Mouse (Mus musculus) testis, adult 2 months (tissue): Measurements from ENCODE around the gene Nup214. TPM values are rescaled to one million over a fixed set of nuclear protein-coding genes. Genes with fewer than 3 reads are reported as not detected.

Experiments used
- H3K27ac ChIP-seq: fragments of 200-500 bp; 2 replicates; pipeline ENCODE4 v1.5.1; 2012; ENCODE audit warnings: low read depth, low read length; ENCODE audit not compliant: control insufficient read depth, insufficient read depth
- H3K27me3 ChIP-seq: fragments of 200-500 bp; 2 replicates; pipeline ENCODE4 v1.6.1; 2012; ENCODE audit warnings: mild to moderate bottlenecking, low read length, moderate library complexity; ENCODE audit not compliant: control insufficient read depth, insufficient read depth
- H3K36me3 ChIP-seq: fragments of 200-500 bp; 2 replicates; pipeline ENCODE4 v1.6.1; 2012; ENCODE audit warnings: mild to moderate bottlenecking, low read length; ENCODE audit not compliant: control insufficient read depth, insufficient read depth
- H3K4me1 ChIP-seq: fragments of 200-500 bp; 2 replicates; pipeline ENCODE4 v1.6.1; 2012; ENCODE audit warnings: low read length; ENCODE audit not compliant: control insufficient read depth, insufficient read depth
- H3K4me3 ChIP-seq: fragments of 200-500 bp; 2 replicates; pipeline ENCODE4 v1.5.1; 2012; ENCODE audit warnings: low read depth, mild to moderate bottlenecking, low read length, moderate library complexity, mixed read lengths; ENCODE audit not compliant: control insufficient read depth
- CTCF ChIP-seq: fragments of 200-500 bp; IDR thresholded peaks from 2 replicates; pipeline ENCODE4 v1.5.1; 2012; ENCODE audit warnings: low read depth, mild to moderate bottlenecking, inconsistent platforms, low read length, moderate library complexity; ENCODE audit not compliant: control insufficient read depth, insufficient read depth, insufficient replicate concordance
- POLR2A ChIP-seq: fragments of 200-500 bp; IDR thresholded peaks from 2 replicates; pipeline ENCODE4 v1.6.1; 2012; ENCODE audit warnings: low read depth, mild to moderate bottlenecking, inconsistent platforms, low read length, moderate library complexity; ENCODE audit not compliant: control insufficient read depth
- polyA plus RNA-seq: library from polyadenylated mRNA; depleted of rRNA; stranded (reverse); fragments of >200 nt; gene quantifications from 2 replicates; pipeline ENCODE4 v1.2.3, GENCODE M21; 2012

The Nup214 gene
- polyA plus RNA-seq, 1 experiment, result 103 TPM

- no peak overlapping the region for H3K27ac ChIP-seq
- TF ChIP-seq CTCF (no peak), POLR2A (no peak)
- no peak overlapping the region for H3K4me3 ChIP-seq
- H3K36me3 ChIP-seq, result no peaks in the 10 kb centered on the region
- no peaks in the 10 kb centered on the region for H3K27me3 ChIP-seq
- peaks cover 3% of the 10 kb centered on the region for H3K4me1 ChIP-seq
These were observed 28.7 kb upstream of the Nup214 start for GRCm38 (mm10) chr2:31945580-31945979.

GRCm38 (mm10) chr2:31948392-31948791 is 25.8 kb upstream of the Nup214 start:
- Histone ChIP-seq H3K36me3 (no peaks in the 10 kb centered on the region), H3K4me3 (no peak overlapping the region), H3K27me3 (no peaks in the 10 kb centered on the region), H3K4me1 (peaks cover 8% of the 10 kb centered on the region), H3K27ac (no peak overlapping the region)
- TF ChIP-seq CTCF (no peak), POLR2A (no peak)

- Histone ChIP-seq H3K4me3 (no peak overlapping the region), H3K27ac (no peak overlapping the region), H3K27me3 (no peaks in the 10 kb centered on the region), H3K36me3 (no peaks in the 10 kb centered on the region), H3K4me1 (peaks cover 10% of the 10 kb centered on the region)
- TF ChIP-seq POLR2A (no peak), CTCF (no peak)
These were observed 25.4 kb upstream of the Nup214 start for GRCm38 (mm10) chr2:31948801-31949200.

GRCm38 (mm10) chr2:31950058-31950871 is 24.0 kb upstream of the Nup214 start, which contains the start of gene Aif1l:
Aif1l (plus strand) TSS chr2:31950139.
- TF ChIP-seq POLR2A, result no peak
- Histone ChIP-seq H3K36me3 (no peaks in the 10 kb centered on the region), H3K27me3 (no peaks in the 10 kb centered on the region), H3K27ac (no peak within 1 kb of the TSS), H3K4me3 (peak within 1 kb of the TSS; percentile 78), H3K4me1 (peaks cover 10% of the 10 kb centered on the region)

- no peak overlapping the region for H3K27ac ChIP-seq
- no peaks in the 10 kb centered on the region for H3K27me3 ChIP-seq
- H3K4me3 ChIP-seq, result no peak overlapping the region; the same call in 1 of the 2 replicates
- TF ChIP-seq POLR2A (no peak), CTCF (no peak)
- H3K36me3 ChIP-seq, result no peaks in the 10 kb centered on the region
- peaks cover 10% of the 10 kb centered on the region for H3K4me1 ChIP-seq
These were observed 23.3 kb upstream of the Nup214 start for GRCm38 (mm10) chr2:31950966-31951365.

GRCm38 (mm10) chr2:31952236-31952635 is 22.0 kb upstream of the Nup214 start:
- Histone ChIP-seq H3K4me1 (peaks cover 10% of the 10 kb centered on the region), H3K27ac (no peak overlapping the region), H3K4me3 (no peak overlapping the region), H3K27me3 (no peaks in the 10 kb centered on the region), H3K36me3 (no peaks in the 10 kb centered on the region)
- TF ChIP-seq CTCF, result no peak
- TF ChIP-seq POLR2A, result no peak

GRCm38 (mm10) chr2:31952725-31953124 is 21.5 kb upstream of the Nup214 start:
- Histone ChIP-seq H3K27me3 (no peaks in the 10 kb centered on the region), H3K4me1 (peaks cover 10% of the 10 kb centered on the region), H3K27ac (no peak overlapping the region), H3K36me3 (no peaks in the 10 kb centered on the region), H3K4me3 (no peak overlapping the region)
- TF ChIP-seq POLR2A, result no peak
- no peak for TF ChIP-seq CTCF
